Mouse (Mus musculus) spleen, embryonic (tissue): ENCODE measurements at regions not wholly inside any gene's neighbourhood (a gene's known extent, or its start where the extent isn't known, plus 50 kb on each side); places are given as distances from the start of the nearest gene placed in this dataset.

Experiments
- CTCF ChIA-PET: fragments of 350-600 bp; sonication (Branson Sonifier 250); formaldehyde crosslinking; loops from one replicate; lab custom pipeline; 2022; lab: Charles Lee

GRCm38 (mm10) chr1:185699758-185700157, 245.1 kb downstream of the Slc30a10 start:
- CTCF ChIA-PET: no interaction called here

- CTCF ChIA-PET: no interaction called here
Observed at GRCm38 (mm10) chr1:185726324-185726723, 271.7 kb downstream of the Slc30a10 start.

- CTCF ChIA-PET: no interaction called here
Observed at GRCm38 (mm10) chr1:185726811-185727210, 272.2 kb downstream of the Slc30a10 start.

GRCm38 (mm10) chr1:185727749-185728148, 273.1 kb downstream of the Slc30a10 start:
- CTCF ChIA-PET: no interaction called here

GRCm38 (mm10) chr1:185728406-185728805, 273.8 kb downstream of the Slc30a10 start:
- CTCF ChIA-PET: no interaction called here

GRCm38 (mm10) chr1:185731062-185731461, 276.4 kb downstream of the Slc30a10 start:
- CTCF ChIA-PET: no interaction called here

GRCm38 (mm10) chr1:185736773-185737172, 282.1 kb downstream of the Slc30a10 start:
- CTCF ChIA-PET: no interaction called here

GRCm38 (mm10) chr1:185741034-185741890, 286.6 kb downstream of the Slc30a10 start:
- CTCF ChIA-PET: no interaction called here

GRCm38 (mm10) chr1:185749251-185749650, 294.6 kb downstream of the Slc30a10 start:
- CTCF ChIA-PET: no interaction called here

DNA sequence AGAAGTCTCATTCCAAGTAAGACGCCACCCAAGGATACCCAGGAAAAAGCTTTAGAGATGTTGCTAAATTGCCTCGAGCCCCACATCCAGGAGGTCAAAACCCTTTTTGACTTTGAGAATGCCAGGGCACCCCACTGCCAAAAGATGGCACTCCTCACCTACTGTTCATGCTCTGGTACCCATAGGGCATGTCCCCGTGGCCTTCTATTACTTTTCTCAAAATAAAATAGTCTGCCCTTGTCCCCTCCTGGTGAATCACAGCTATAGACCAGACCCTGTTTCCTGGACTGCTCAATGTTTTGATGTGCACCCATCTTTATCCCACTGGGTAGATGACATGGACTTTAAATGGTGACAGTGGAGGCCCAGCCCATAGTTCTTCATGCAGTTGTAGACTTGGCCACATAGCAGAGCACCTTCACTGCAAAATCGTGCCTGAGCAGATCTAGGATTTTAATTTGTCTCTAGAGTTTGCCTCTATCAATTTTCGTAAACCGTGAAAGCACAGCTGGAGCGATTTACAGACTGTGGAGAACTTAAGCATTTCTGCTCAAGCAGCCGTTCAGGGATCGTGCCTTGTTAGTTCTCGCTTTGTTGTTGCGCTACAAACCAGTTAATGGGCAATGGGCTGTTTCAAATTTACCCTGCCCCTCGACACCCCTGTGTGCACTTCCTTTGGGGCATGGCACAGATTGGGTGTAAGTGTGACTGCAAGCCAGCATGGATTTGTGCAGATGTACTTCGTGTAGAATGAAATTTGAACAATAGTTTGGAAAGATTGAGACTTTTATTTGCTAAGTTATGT, 300.0 kb downstream of the Slc30a10 start:
- CTCF ChIA-PET: no interaction called here

DNA sequence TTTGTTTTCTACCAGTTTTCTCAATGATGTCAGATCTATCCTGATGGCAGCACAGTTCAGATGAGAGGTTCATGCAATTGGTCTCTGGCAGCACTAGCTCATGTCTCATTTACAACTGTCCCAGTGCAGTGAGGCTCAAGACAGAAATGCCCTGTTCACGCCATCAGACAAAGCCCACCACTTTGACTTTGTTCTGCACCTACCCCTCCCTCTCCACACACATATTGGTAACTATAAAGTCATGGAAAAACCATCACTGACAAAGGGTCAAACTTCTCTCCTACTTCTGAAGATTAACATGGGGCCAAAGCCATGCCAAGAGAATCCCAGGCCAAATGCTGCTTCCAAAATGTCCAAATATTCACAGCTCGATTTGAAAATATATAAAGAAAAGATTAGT, 302.7 kb downstream of the Slc30a10 start:
- CTCF ChIA-PET: no interaction called here

- CTCF ChIA-PET: no interaction called here
Observed at GRCm38 (mm10) chr1:185774202-185774601, 319.6 kb downstream of the Slc30a10 start.

- CTCF ChIA-PET: no interaction called here
Observed at GRCm38 (mm10) chr1:185779604-185780003, 325.0 kb downstream of the Slc30a10 start.

GRCm38 (mm10) chr1:185802156-185802555, 315.0 kb downstream of the Lyplal1 start:
- CTCF ChIA-PET: no interaction called here

DNA sequence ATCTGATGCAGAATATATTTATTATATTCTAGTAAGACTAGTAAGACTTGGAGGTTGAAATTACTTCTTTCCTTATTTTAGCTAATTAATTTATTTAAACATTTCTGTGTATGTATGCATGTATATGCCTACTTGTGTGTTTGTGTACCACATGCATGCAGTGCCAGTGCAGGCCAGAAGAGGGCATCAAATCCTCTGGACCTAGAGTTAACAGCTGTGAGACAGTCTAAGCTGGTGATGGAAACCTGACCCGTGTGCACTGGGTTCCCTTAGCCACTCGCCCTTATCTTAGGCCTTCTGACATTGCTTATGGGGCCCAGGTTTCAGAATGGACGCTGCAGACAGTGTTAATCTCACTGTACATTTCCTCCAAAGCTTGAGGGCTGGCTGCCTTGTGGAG, 302.2 kb downstream of the Lyplal1 start:
- CTCF ChIA-PET: no interaction called here

DNA sequence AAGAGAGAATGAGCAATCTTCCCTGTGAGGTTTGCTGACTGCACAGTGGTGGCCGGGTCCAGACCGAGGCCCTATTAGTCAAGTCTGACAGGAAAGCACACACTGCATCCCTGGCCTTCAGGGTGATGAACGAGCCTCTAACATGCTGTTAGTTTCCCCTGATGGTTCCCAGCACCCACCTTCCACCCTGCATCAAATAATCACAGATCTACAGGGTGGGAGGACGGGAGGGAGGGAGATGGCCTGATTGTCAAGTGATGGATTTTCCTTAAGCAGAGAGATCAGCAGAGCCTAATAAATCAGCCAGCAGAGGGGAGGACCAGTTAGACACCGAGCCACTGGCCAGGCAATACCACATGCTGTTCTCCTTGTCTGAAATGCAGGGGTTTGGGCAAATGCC, 298.1 kb downstream of the Lyplal1 start:
- CTCF ChIA-PET: no interaction called here

GRCm38 (mm10) chr1:185822241-185822640, 294.9 kb downstream of the Lyplal1 start:
- CTCF ChIA-PET: no interaction called here

DNA sequence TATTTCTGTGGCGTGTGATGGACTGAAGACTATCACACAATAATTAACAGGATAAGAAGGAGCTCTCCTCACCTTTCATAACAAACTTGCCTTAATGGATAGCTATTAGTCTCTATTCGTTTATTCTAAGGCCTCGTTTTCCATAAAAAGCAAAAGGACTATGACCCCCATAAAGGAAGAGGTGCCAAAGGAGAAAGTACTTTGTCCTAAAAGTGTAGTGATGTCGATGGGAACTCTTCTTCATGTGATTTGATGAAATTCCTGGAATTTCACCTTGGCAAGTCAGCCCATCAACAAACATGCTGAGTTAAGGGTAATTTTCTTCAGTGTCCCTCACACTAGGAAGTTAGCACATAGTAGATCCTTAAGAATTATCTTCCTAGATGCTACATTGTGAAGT, 293.9 kb downstream of the Lyplal1 start:
- CTCF ChIA-PET: no interaction called here

DNA sequence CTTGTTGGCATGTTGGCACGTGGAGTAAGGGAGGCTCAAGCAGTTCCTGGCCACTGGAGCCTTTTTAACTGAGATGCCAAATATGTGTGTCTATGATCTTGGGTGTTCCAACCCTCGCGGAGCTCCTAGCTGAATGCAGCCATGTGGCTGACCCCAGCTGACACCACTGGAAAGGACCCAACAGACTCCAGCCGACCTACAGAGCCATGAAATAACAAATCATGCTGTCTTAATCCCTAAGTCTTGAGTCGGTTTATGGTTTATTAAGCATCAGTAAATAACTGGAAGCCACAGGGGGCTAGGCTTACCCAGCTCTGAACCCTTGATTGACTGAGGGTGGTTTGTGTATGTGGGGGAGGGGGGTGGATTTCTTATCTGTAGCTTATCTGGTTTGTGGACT, 293.2 kb downstream of the Lyplal1 start:
- CTCF ChIA-PET: no interaction called here

GRCm38 (mm10) chr1:185827986-185828385, 289.1 kb downstream of the Lyplal1 start:
- CTCF ChIA-PET: no interaction called here

DNA sequence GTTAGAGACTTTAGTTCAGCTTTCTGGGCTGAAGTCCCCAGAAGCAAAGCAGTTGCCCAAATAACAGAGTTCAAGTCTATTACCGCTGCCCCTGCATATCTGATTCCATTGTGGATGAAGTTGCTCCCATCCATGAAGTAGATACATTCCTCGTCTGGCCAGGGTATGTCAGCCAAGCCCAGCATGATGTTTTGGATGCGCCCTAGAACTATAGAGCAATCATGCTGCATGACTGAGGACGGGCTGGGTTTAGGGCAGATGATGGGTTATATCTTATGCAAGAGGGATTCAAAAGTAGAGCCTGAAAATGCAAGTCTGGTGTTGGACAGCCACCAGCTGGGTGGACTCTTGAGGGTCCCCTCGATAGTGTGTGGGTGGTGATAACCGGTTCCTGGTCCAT, 288.6 kb downstream of the Lyplal1 start:
- CTCF ChIA-PET: no interaction called here

DNA sequence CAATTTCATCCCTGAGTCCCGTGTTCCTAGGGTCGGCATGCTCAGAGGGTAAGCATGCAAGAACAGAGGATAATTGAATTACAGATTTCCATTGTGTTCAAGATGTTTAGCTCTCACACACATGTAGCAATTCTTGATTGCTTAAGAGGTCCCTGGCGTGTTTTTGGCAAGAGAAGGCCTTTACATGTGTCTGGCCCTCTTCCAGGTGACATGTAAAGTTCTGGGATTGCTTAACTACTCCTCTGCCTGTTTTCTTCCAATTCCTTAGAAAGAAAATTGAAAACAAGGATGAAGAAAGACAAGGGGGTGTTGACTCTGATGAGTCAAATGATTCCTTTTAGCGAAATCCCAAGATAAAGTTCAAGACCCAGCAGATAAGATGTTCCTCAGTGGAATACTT, 285.1 kb downstream of the Lyplal1 start:
- CTCF ChIA-PET: no interaction called here

DNA sequence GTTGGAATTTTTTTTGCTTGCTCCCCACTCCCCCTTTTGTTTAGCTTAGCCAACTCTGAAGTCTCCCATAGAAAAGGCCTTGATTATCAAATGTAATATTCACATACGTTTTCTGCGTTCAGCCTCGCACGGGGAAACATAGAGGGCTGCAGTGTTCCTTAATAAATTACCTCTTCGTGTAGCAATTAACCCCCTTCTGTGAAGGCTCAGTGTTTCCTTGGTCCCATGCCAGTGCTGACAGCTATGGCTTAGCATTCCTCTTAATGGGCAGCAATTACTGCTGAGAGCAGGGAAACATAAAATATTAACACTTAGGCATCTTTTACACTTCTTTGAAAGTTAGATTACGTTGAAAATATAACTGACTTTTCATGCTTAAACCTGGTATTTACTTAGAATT, 282.9 kb downstream of the Lyplal1 start:
- CTCF ChIA-PET: no interaction called here
